Mouse (Mus musculus): ENCODE results near the gene Stk25. TPM values are rescaled to one million over a fixed set of nuclear protein-coding genes. Genes with fewer than 3 reads are reported as not detected.
"Not testable (repeated sequence)": the region's sequence is repeated elsewhere in the genome, so short reads cannot be mapped to it uniquely, and the experiment has no call there.

The Stk25 gene
- polyA plus RNA-seq (2012; ENCODE audit: insufficient read depth, insufficient read length, missing spikeins) = 61.3 and 66.3 TPM in 2 replicates

DNA sequence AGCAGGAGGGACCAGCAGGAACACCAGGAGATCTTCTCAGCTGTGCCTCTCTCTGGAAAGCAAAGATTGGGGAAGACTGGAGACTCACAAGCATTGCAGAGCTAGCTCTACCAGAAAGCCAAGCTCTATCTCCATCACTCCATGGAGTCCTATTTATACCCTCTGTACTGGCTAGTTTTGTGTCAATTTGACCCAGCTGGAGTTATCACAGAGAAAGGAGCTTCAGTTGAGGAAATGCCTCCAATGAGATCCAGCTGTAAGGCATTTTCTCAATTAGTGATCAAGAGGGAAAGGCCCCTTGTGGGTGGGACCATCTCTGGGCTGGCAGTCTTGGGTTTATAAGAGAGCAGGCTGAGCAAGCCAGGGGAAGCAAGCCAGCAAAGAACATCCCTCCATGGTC lies at the start of gene Stk25:
Stk25 (minus strand) TSS at position 101 of the 400 bp plus-strand sequence.
- H3K27ac ChIP-seq (ENCODE audit: insufficient read depth, low read depth, low read length); H3K4me1 ChIP-seq (ENCODE audit: control insufficient read depth, insufficient read depth, low read length); H3K4me3 ChIP-seq (ENCODE audit: insufficient read depth, low read length): not testable (repeated sequence)

DNA sequence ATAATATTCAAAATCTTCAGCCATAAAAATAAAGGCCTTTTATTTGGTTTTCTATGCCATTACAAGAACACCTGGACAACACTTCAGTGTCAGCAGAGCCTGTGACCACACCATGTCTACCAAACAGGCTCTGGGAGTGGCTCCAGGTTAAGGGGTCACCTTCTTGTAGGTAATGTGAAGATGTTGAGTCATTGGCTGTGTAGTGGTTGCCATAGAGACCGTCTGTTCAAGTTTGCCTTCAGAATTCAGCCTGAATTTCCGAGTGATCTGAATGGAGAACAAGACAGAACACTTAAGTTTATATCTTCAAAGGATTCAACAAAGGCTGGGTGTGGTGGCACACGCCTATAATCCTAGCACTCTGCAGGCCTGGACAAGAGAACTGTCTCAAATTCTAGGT lies 46.9 kb upstream of the Stk25 start:
- H3K4me3 ChIP-seq (ENCODE audit: insufficient read depth, low read length) = no peak overlapping the region
- TF ChIP-seq CTCF (IDR thresholded peaks at IDR 0.05; ENCODE audit: low read depth, low read length) = no peak
- H3K27ac ChIP-seq (ENCODE audit: insufficient read depth, low read depth, low read length) = no peak overlapping the region
- H3K4me1 ChIP-seq (ENCODE audit: control insufficient read depth, insufficient read depth, low read length) = 0 out of 2 replicates have a peak, but pooled peaks cover 3% of the 10 kb centered on the region

DNA sequence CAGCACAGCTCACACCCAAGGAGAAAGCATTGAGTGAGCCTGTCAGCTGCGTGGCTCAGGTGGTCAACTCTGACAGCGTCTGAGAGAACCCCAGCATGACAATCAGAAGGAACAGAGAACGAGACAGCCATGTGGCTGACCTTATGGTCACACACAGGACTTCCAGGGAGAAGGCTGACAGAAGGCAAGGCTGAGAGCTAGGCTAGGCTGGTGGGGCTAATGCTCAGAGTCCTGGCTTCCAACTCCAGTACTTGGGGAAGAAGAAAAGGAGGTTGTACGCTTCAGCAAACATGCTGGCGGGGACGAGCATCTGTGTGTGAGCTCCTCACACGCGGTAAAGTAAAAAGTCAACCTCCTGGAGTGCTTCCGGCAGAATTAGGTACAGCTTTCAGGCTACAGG lies 45.9 kb upstream of the Stk25 start:
- Histone ChIP-seq H3K4me1 (ENCODE audit: control insufficient read depth, insufficient read depth, low read length) (no peaks in the 10 kb centered on the region), H3K4me3 (ENCODE audit: insufficient read depth, low read length) (no peak overlapping the region), H3K27ac (ENCODE audit: insufficient read depth, low read depth, low read length) (no peak overlapping the region)
- TF ChIP-seq CTCF (IDR thresholded peaks at IDR 0.05; ENCODE audit: low read depth, low read length) (no peak), POLR2A (IDR thresholded peaks at IDR 0.05; ENCODE audit: borderline replicate concordance, low read depth, low read length) (no peak)

DNA sequence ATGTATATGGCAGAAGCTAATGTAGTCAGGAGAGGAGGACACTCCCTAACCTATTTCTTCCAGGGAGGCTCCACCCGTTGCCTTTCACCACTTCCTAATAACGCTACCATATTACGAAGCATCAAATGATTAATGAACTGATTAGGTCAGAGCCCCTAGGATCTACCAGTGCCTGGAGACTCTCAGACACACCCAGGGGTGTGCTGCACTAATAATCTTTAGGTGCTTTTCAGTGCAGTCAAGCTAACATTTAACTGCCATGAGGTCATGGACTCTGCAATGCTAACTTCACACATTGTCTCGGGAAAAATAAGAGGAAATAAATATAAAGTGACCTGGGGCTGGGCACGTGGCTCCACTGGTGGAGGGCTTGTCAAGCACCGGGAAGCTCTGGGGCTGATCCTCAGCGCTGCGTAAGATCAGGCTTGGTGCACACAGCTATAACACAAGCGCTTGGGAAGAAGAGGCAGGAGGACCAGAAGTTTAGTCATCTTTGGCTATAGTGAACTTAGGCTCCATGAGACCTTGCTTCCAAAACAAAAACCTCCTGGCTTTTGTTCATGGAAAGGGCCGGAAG lies 45.1 kb upstream of the Stk25 start:
- no peaks in the 10 kb centered on the region for H3K4me1 ChIP-seq (ENCODE audit: control insufficient read depth, insufficient read depth, low read length)
- TF ChIP-seq CTCF (IDR thresholded peaks at IDR 0.05; ENCODE audit: low read depth, low read length) = no peak
- no peak for TF ChIP-seq POLR2A (IDR thresholded peaks at IDR 0.05; ENCODE audit: borderline replicate concordance, low read depth, low read length)
- no peak overlapping the region for H3K4me3 ChIP-seq (ENCODE audit: insufficient read depth, low read length)
- no peak overlapping the region for H3K27ac ChIP-seq (ENCODE audit: insufficient read depth, low read depth, low read length)

DNA sequence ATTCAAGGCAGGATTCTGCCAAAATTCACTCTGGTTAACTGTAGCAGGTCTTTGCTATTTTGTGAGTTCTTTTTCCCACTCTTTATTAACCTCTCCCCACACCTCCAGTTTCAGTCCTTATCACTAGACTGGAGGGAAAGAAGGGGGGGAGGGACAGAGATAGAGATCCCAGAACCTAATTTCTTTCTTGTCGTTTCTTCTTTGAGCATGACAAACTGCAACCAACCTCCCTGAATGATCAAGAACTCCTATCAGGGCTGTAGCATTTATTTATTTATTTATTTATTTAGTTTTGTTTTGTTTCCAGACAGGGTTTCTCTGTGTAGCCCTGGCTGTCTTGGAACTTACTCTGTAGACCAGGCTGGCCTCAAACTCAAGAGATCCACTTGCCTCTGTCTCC lies 43.6 kb upstream of the Stk25 start:
- H3K27ac ChIP-seq (ENCODE audit: insufficient read depth, low read depth, low read length) = no peak overlapping the region
- no peaks in the 10 kb centered on the region for H3K4me1 ChIP-seq (ENCODE audit: control insufficient read depth, insufficient read depth, low read length)
- TF ChIP-seq POLR2A (IDR thresholded peaks at IDR 0.05; ENCODE audit: borderline replicate concordance, low read depth, low read length) (no peak), CTCF (IDR thresholded peaks at IDR 0.05; ENCODE audit: low read depth, low read length) (no peak)
- H3K4me3 ChIP-seq (ENCODE audit: insufficient read depth, low read length) = no peak overlapping the region

DNA sequence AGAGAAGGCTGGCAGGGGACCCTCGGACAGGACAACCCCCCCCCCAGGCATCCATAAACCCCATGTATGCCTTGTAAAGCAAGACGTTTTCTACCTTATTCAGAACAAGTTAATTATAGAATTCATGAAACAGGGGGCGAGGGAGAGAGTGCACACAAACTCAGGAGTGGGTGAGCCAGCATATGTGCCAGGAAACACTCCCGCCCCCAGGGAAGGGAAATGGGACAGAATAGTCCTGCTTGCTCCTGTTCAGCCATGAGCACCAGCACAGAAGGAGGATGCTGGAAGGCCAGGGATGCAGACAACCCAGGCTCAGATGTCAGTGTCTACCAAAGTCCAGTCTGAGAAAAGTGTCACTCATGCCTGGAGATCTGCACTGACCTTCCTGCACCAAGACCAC lies 40.7 kb upstream of the Stk25 start:
- no peak overlapping the region for H3K27ac ChIP-seq (ENCODE audit: insufficient read depth, low read depth, low read length)
- TF ChIP-seq CTCF (IDR thresholded peaks at IDR 0.05; ENCODE audit: low read depth, low read length) (no peak), POLR2A (IDR thresholded peaks at IDR 0.05; ENCODE audit: borderline replicate concordance, low read depth, low read length) (no peak)
- no peaks in the 10 kb centered on the region for H3K4me1 ChIP-seq (ENCODE audit: control insufficient read depth, insufficient read depth, low read length)
- H3K4me3 ChIP-seq (ENCODE audit: insufficient read depth, low read length) = no peak overlapping the region

DNA sequence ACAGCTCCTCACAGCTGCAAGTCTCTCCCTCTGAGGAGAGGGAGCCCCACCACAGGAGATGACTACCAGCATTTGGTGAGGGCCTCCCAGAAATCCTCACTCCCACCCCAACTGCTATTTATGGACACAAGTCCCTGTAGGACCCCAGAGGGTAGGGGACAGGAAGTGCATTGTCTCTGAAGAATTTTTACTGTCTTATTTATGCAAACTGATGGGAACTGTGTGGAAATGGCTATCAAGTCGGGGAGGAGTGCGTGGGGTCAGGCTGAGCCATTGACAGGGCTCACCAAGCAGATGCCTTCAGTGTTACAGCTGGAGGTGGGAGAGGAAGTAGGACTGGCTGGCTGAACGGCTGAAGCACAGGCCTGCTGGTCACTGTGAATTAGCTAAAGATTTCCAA lies 38.9 kb upstream of the Stk25 start:
- no peak overlapping the region for H3K27ac ChIP-seq (ENCODE audit: insufficient read depth, low read depth, low read length)
- no peak overlapping the region for H3K4me3 ChIP-seq (ENCODE audit: insufficient read depth, low read length)
- no peaks in the 10 kb centered on the region for H3K4me1 ChIP-seq (ENCODE audit: control insufficient read depth, insufficient read depth, low read length)
- TF ChIP-seq CTCF (IDR thresholded peaks at IDR 0.05; ENCODE audit: low read depth, low read length) = no peak
- no peak for TF ChIP-seq POLR2A (IDR thresholded peaks at IDR 0.05; ENCODE audit: borderline replicate concordance, low read depth, low read length)

DNA sequence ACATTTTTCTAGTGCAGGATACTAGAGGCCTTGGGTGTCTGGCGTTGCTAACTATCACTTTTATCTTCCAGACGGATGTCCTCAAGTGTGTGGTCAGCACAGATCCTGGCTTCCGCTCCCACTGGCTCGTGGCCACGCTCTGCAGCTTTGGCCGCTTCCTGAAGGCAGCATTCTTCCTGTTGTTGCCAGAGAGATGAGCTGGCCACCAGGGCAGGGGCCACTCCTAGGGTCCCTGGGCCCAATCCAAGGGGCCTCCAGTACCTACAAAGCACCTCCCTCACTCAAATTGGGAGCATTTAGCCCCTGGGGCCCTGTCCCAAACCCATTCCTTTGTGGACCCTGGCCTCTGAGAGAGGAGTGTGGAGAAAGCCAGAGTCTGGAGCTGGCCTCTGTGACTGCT lies 36.5 kb upstream of the Stk25 start:
- TF ChIP-seq POLR2A (IDR thresholded peaks at IDR 0.05; ENCODE audit: borderline replicate concordance, low read depth, low read length) = no peak
- TF ChIP-seq CTCF (IDR thresholded peaks at IDR 0.05; ENCODE audit: low read depth, low read length) = no peak
- H3K4me1 ChIP-seq (ENCODE audit: control insufficient read depth, insufficient read depth, low read length) = no peaks in the 10 kb centered on the region
- no peak overlapping the region for H3K4me3 ChIP-seq (ENCODE audit: insufficient read depth, low read length)
- no peak overlapping the region for H3K27ac ChIP-seq (ENCODE audit: insufficient read depth, low read depth, low read length)

DNA sequence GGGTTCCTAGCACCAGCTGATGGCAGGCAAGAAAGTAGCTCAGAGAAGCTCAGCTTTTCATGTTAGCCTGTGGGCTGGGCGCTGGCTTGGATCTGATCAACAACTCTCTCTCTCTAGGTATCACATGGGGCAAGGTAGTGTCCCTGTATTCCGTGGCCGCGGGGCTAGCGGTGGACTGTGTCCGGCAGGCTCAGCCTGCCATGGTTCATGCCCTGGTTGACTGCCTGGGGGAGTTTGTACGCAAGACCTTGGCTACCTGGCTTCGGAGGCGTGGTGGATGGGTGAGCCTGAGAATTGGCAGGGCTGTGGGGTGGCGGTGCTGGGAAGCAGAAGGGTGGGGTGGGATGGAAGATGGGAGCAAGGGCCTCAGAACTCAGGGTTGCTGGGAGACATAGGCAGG lies 35.5 kb upstream of the Stk25 start:
- Histone ChIP-seq H3K4me1 (ENCODE audit: control insufficient read depth, insufficient read depth, low read length) (no peaks in the 10 kb centered on the region), H3K27ac (ENCODE audit: insufficient read depth, low read depth, low read length) (no peak overlapping the region), H3K4me3 (ENCODE audit: insufficient read depth, low read length) (no peak overlapping the region)
- TF ChIP-seq POLR2A (IDR thresholded peaks at IDR 0.05; ENCODE audit: borderline replicate concordance, low read depth, low read length) (no peak), CTCF (IDR thresholded peaks at IDR 0.05; ENCODE audit: low read depth, low read length) (no peak)

DNA sequence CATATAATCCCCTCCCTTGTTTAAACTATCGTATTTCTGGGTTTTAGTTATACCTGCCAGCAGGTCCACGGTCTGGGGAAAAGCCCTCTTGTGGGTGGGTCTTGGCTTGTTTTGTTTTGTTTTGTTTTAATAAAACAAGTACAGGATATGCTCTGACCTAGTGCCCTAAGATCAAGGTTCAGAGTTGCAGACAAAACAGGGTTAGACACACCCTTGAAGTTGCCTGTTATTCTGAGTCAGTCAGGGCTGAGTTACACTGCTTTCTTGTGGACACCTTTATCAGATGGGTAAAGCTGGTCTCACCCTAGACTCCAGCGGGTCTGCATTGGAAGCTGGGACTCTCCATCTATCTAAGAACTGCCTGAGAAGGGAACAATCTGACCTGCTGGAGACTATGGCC lies 35.0 kb upstream of the Stk25 start:
- no peak for TF ChIP-seq POLR2A (IDR thresholded peaks at IDR 0.05; ENCODE audit: borderline replicate concordance, low read depth, low read length)
- TF ChIP-seq CTCF (IDR thresholded peaks at IDR 0.05; ENCODE audit: low read depth, low read length) = no peak
- H3K4me3 ChIP-seq (ENCODE audit: insufficient read depth, low read length) = no peak overlapping the region
- H3K4me1 ChIP-seq (ENCODE audit: control insufficient read depth, insufficient read depth, low read length) = no peaks in the 10 kb centered on the region
- no peak overlapping the region for H3K27ac ChIP-seq (ENCODE audit: insufficient read depth, low read depth, low read length)

DNA sequence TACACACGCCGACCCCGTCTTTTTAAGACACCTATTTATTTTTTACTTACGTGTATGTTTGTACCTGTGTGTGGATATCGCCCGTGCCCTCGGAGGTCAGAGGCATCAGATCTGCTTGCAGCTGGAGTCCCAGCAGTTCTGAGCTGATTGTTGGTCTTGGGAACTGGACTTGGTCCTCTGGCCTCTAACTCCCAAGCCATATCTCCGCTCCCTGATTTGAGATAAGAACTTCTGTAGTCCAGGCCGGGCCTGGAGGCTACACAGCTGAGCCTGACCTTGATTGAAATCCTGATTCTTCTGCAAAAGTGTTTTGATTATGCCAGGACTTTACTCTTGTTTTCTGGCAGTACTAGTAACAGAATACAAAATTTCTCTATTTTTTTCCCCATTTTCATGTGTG lies 34.3 kb upstream of the Stk25 start:
- Histone ChIP-seq H3K4me1 (ENCODE audit: control insufficient read depth, insufficient read depth, low read length) (no peaks in the 10 kb centered on the region), H3K27ac (ENCODE audit: insufficient read depth, low read depth, low read length) (no peak overlapping the region), H3K4me3 (ENCODE audit: insufficient read depth, low read length) (no peak overlapping the region)
- TF ChIP-seq POLR2A (IDR thresholded peaks at IDR 0.05; ENCODE audit: borderline replicate concordance, low read depth, low read length) = no peak
- no peak for TF ChIP-seq CTCF (IDR thresholded peaks at IDR 0.05; ENCODE audit: low read depth, low read length)
